Mouse (Mus musculus) forebrain, embryonic 16.5 days (tissue): Measurements from ENCODE around the gene Grap2. TPM values are rescaled to one million over a fixed set of nuclear protein-coding genes. Genes with fewer than 3 reads are reported as not detected.
"Not testable (repeated sequence)": the region's sequence is repeated elsewhere in the genome, so short reads cannot be mapped to it uniquely, and the experiment has no call there.

Experiments
- ATAC-seq: fragments of 200-750 bp; cut with Nextera tagmentation; 2 replicates; pipeline ENCODE4 v1.8.0; 2017; ENCODE audit warnings: mild to moderate bottlenecking, moderate library complexity
- H3K27ac ChIP-seq: fragments of 300-500 bp; sonication (generic); 2 replicates; pipeline ENCODE4 v1.5.1; 2014; ENCODE audit warnings: low read length, control low read depth
- H3K27me3 ChIP-seq: fragments of 300-500 bp; sonication (generic); replicated peaks from 2 replicates; pipeline ENCODE4 v1.6.1; 2014; ENCODE audit warnings: low read length; ENCODE audit not compliant: control insufficient read depth, insufficient read depth
- H3K36me3 ChIP-seq: fragments of 300-500 bp; sonication (generic); 2 replicates; pipeline ENCODE4 v1.6.1; 2014; ENCODE audit not compliant: control insufficient read depth, insufficient read depth
- H3K4me1 ChIP-seq: fragments of 300-500 bp; sonication (generic); replicated peaks from 2 replicates; pipeline ENCODE4 v1.6.1; 2014; ENCODE audit warnings: low read length; ENCODE audit not compliant: control insufficient read depth, insufficient read depth
- H3K4me2 ChIP-seq: fragments of 300-500 bp; sonication (generic); 2 replicates; pipeline ENCODE4 v1.6.1; 2014; ENCODE audit warnings: mild to moderate bottlenecking, low read length, control low read depth
- H3K4me3 ChIP-seq: fragments of 300-500 bp; sonication (generic); replicated peaks from 2 replicates; pipeline ENCODE4 v1.5.1; 2014; ENCODE audit warnings: mild to moderate bottlenecking, low read length, control low read depth
- H3K9ac ChIP-seq: fragments of 300-500 bp; sonication (generic); replicated peaks from 2 replicates; pipeline ENCODE4 v1.6.1; 2014; ENCODE audit warnings: low read depth, low read length, control low read depth
- H3K9me3 ChIP-seq: fragments of 300-500 bp; sonication (generic); 2 replicates; pipeline ENCODE4 v1.6.1; 2016; ENCODE audit warnings: low read length; ENCODE audit not compliant: control insufficient read depth
- WGBS: fragments of 180-500 bp; shearing (Covaris S2); extraction: QIAGEN DNeasy Blood & Tissue Kit; methylation state at CpG from one replicate; pipeline ENCODE4 v1.1.7; 2014; 5-methylcytosine and 5-hydroxymethylcytosine counted together
- polyA plus RNA-seq: library from polyadenylated mRNA; unstranded; fragments of >200 nt; fragmentation: Nextera tagmentation; extraction: Ambion mirVana; gene quantifications from 2 replicates; pipeline ENCODE4 v1.2.1, GENCODE M21; 2015

Grap2 gene
- polyA plus RNA-seq, 1 experiment from 2014 or later = not detected

GRCm38 (mm10) chr15:80574211-80575040, 2.0 kb downstream of the Grap2 start:
- Histone ChIP-seq H3K36me3 (no peaks in the 10 kb centered on the region), H3K27me3 (no peaks in the 10 kb centered on the region), H3K4me1 (peaks cover 25% of the 10 kb centered on the region), H3K9me3 (no peaks in the 10 kb centered on the region), H3K4me2 (no peak overlapping the region), H3K27ac (no peak overlapping the region), H3K4me3 (no peak overlapping the region), H3K9ac (no peak overlapping the region)
- WGBS = 82% methylated on average over 17 of the region's 17 CpGs
- ATAC-seq = no peak

- Histone ChIP-seq H3K4me3 (no peak overlapping the region), H3K9me3 (no peaks in the 10 kb centered on the region), H3K36me3 (no peaks in the 10 kb centered on the region), H3K27me3 (no peaks in the 10 kb centered on the region), H3K4me2 (no peak overlapping the region), H3K27ac (no peak overlapping the region), H3K4me1 (peaks cover 25% of the 10 kb centered on the region), H3K9ac (no peak overlapping the region)
- ATAC-seq = peak; percentile 18; the same call in 1 of the 2 replicates
- 66% methylated on average over 13 of the region's 13 CpGs for WGBS
Measured at GRCm38 (mm10) chr15:80575817-80576370, 3.5 kb downstream of the Grap2 start.

- 64% methylated on average over 11 of the region's 11 CpGs for WGBS
- peaks cover 25% of the 10 kb centered on the region for H3K4me1 ChIP-seq
- H3K27ac ChIP-seq = no peak overlapping the region
- no peak overlapping the region for H3K4me2 ChIP-seq
- no peaks in the 10 kb centered on the region for H3K9me3 ChIP-seq
- no peak overlapping the region for H3K4me3 ChIP-seq
- H3K36me3 ChIP-seq = no peaks in the 10 kb centered on the region
- H3K9ac ChIP-seq = no peak overlapping the region
- no peak for ATAC-seq
- no peaks in the 10 kb centered on the region for H3K27me3 ChIP-seq
Measured at GRCm38 (mm10) chr15:80576415-80576994, 4.1 kb downstream of the Grap2 start.

- Histone ChIP-seq H3K27me3 (no peaks in the 10 kb centered on the region), H3K9me3 (no peaks in the 10 kb centered on the region), H3K27ac (no peak overlapping the region), H3K4me1 (peaks cover 25% of the 10 kb centered on the region), H3K9ac (no peak overlapping the region), H3K36me3 (no peaks in the 10 kb centered on the region), H3K4me2 (peak overlapping the region; percentile 28), H3K4me3 (no peak overlapping the region)
- ATAC-seq = no peak
- WGBS = 8% methylated on average over 22 of the region's 22 CpGs
Measured at GRCm38 (mm10) chr15:80577166-80577960, 5.0 kb downstream of the Grap2 start.

DNA sequence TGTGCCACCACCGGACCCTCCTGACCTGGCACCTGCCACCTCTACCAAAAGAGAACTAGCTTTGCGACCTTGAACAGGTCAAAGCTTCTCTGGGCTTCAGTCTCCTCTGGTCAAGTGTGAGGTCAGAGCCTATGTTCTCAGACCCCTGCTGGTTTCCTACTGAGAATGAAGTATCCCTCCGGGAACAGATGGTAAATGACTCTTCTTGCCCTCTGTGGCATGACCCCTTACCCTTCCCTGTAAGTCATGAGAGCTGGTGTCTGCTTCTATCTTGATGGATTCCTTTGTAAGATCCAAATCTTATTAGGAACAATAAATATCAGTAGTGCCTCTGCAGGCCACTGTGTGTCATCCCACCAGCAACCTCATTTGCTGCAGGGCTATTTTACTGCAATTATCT, 6.7 kb downstream of the Grap2 start:
- no peaks in the 10 kb centered on the region for H3K27me3 ChIP-seq
- no peak for ATAC-seq
- no peak overlapping the region for H3K4me3 ChIP-seq
- WGBS = 82% methylated on average over 3 of the region's 3 CpGs
- H3K4me2 ChIP-seq = no peak overlapping the region
- H3K9me3 ChIP-seq = no peaks in the 10 kb centered on the region
- H3K36me3 ChIP-seq = no peaks in the 10 kb centered on the region
- peaks cover 25% of the 10 kb centered on the region for H3K4me1 ChIP-seq
- H3K27ac ChIP-seq = no peak overlapping the region
- H3K9ac ChIP-seq = no peak overlapping the region

DNA sequence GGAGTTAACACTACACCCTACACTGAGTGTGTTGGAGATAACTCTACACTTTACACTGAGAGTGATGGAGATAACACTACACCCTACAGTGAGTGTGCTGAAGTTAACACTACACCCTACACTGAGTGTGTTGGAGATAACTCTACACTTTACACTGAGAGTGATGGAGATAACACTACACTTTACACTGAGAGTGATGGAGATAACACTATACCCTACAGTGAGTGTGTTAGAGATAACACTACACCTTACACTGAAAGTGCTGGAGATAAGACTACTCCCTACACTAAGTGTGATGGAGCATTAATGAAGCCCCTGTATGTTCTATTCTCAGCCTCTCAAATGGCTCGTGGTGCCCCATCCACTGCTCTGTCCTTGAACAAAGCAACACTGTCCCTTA, 8.2 kb downstream of the Grap2 start:
- not testable (repeated sequence) for H3K9ac ChIP-seq, H3K27ac ChIP-seq, H3K4me2 ChIP-seq, H3K4me3 ChIP-seq, H3K9me3 ChIP-seq, ATAC-seq, H3K27me3 ChIP-seq, H3K36me3 ChIP-seq
- 81% methylated on average over 1 of the region's 1 CpGs for WGBS
- H3K4me1 ChIP-seq = peaks cover 22% of the 10 kb centered on the region

GRCm38 (mm10) chr15:80582581-80583495, 10.4 kb downstream of the Grap2 start:
- Histone ChIP-seq H3K9ac (no peak overlapping the region), H3K27me3 (no peaks in the 10 kb centered on the region), H3K4me3 (no peak overlapping the region), H3K9me3 (no peaks in the 10 kb centered on the region), H3K4me1 (peaks cover 5% of the 10 kb centered on the region), H3K4me2 (no peak overlapping the region), H3K36me3 (no peaks in the 10 kb centered on the region), H3K27ac (no peak overlapping the region)
- ATAC-seq = no peak
- 81% methylated on average over 19 of the region's 20 CpGs for WGBS

DNA sequence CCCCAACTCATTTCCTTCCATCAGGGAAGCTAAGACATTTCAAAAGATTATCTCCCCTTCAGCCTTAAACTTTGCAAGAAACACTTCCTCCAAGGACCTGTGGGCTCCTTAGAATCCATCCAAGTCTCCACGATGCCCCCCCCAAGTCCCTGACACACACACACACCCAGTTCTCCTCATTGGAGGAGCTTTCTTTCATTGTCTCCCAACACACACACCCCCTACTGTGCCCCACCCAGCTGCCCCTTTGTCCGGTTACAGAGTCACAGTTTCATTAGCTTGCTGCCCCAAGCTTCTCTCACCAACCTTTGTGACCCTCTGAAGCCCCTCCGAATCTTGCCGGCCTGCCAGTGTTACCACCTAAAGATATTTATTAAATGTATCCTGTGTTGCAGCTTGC, 13.9 kb downstream of the Grap2 start:
- Histone ChIP-seq H3K27ac (no peak overlapping the region), H3K36me3 (no peaks in the 10 kb centered on the region), H3K9me3 (no peaks in the 10 kb centered on the region), H3K4me3 (no peak overlapping the region), H3K4me2 (no peak overlapping the region), H3K27me3 (no peaks in the 10 kb centered on the region), H3K9ac (no peak overlapping the region), H3K4me1 (peaks cover 5% of the 10 kb centered on the region)
- no peak for ATAC-seq
- WGBS = 16% methylated on average over 4 of the region's 4 CpGs
